Mouse (Mus musculus) embryonic facial prominence, embryonic 15.5 days (tissue): ENCODE data around the gene Papola. TPM values are rescaled to one million over a fixed set of nuclear protein-coding genes. Genes with fewer than 3 reads are reported as not detected.

Experiments used
- ATAC-seq: fragments of 200-750 bp; cut with Nextera tagmentation; 2 replicates; pipeline ENCODE4 v1.8.0; 2017; ENCODE audit warnings: low read depth, moderate TSS enrichment; ENCODE audit not compliant: insufficient number of reproducible peaks, low FRiP score, low TSS enrichment
- H3K27ac ChIP-seq: fragments of 300-500 bp; sonication (generic); replicated peaks from 2 replicates; pipeline ENCODE4 v1.5.1; 2015; ENCODE audit warnings: mild to moderate bottlenecking, inconsistent platforms
- H3K27me3 ChIP-seq: fragments of 300-500 bp; sonication (generic); 2 replicates; pipeline ENCODE4 v1.6.1; 2015; ENCODE audit warnings: inconsistent platforms
- H3K36me3 ChIP-seq: fragments of 300-500 bp; sonication (generic); 2 replicates; pipeline ENCODE4 v1.6.1; 2015; ENCODE audit warnings: mild to moderate bottlenecking, inconsistent platforms
- H3K4me1 ChIP-seq: fragments of 300-500 bp; sonication (generic); 2 replicates; pipeline ENCODE4 v1.6.1; 2015; ENCODE audit warnings: inconsistent platforms
- H3K4me2 ChIP-seq: fragments of 300-500 bp; sonication (generic); replicated peaks from 2 replicates; pipeline ENCODE4 v1.6.1; 2015; ENCODE audit warnings: mild to moderate bottlenecking, inconsistent platforms
- H3K4me3 ChIP-seq: fragments of 300-500 bp; sonication (generic); replicated peaks from 2 replicates; pipeline ENCODE4 v1.5.1; 2015; ENCODE audit warnings: mild to moderate bottlenecking, inconsistent platforms
- H3K9ac ChIP-seq: fragments of 300-500 bp; sonication (generic); 2 replicates; pipeline ENCODE4 v1.6.1; 2015; ENCODE audit warnings: inconsistent platforms
- H3K9me3 ChIP-seq: fragments of 300-500 bp; sonication (generic); replicated peaks from 2 replicates; pipeline ENCODE4 v1.6.1; 2016; ENCODE audit warnings: inconsistent platforms
- WGBS: fragments of 180-500 bp; shearing (Covaris S2); methylation state at CpG from one replicate; pipeline ENCODE4 v1.1.7; 2015; 5-methylcytosine and 5-hydroxymethylcytosine counted together
- polyA plus RNA-seq: library from polyadenylated mRNA; unstranded; fragments of >200 nt; fragmentation: Nextera tagmentation; extraction: Ambion mirVana; gene quantifications from 2 replicates; pipeline ENCODE4 v1.2.1, GENCODE M21; 2015

Gene Papola
- polyA plus RNA-seq, 1 experiment from 2014 or later: 186 TPM

GRCm38 (mm10) chr12:105806205-105806604, 21.7 kb downstream of the Papola start:
- ATAC-seq: no peak
- peaks cover 55% of the 10 kb centered on the region for H3K36me3 ChIP-seq

GRCm38 (mm10) chr12:105807416-105807815, 22.9 kb downstream of the Papola start:
- Histone ChIP-seq H3K4me1 (no peaks in the 10 kb centered on the region), H3K36me3 (peaks cover 65% of the 10 kb centered on the region), H3K27ac (no peak overlapping the region)

More at GRCm38 (mm10) chr12:105806205-105806604, 21.7 kb downstream of the Papola start:
- no peak overlapping the region for H3K27ac ChIP-seq
- H3K4me2 ChIP-seq: no peak overlapping the region
- H3K9ac ChIP-seq: no peak overlapping the region
- no peak overlapping the region for H3K4me3 ChIP-seq
- 98% methylated on average over 3 of the region's 3 CpGs for WGBS
- no peaks in the 10 kb centered on the region for H3K9me3 ChIP-seq
- no peaks in the 10 kb centered on the region for H3K4me1 ChIP-seq
- H3K27me3 ChIP-seq: no peaks in the 10 kb centered on the region

GRCm38 (mm10) chr12:105808945-105809344, 24.5 kb downstream of the Papola start:
- Histone ChIP-seq H3K4me3 (no peak overlapping the region), H3K4me1 (no peaks in the 10 kb centered on the region), H3K27ac (no peak overlapping the region), H3K9ac (no peak overlapping the region), H3K36me3 (peaks cover 66% of the 10 kb centered on the region), H3K4me2 (no peak overlapping the region), H3K27me3 (no peaks in the 10 kb centered on the region), H3K9me3 (no peaks in the 10 kb centered on the region)
- 38% methylated on average over 3 of the region's 3 CpGs for WGBS
- ATAC-seq: no peak

More at GRCm38 (mm10) chr12:105807416-105807815, 22.9 kb downstream of the Papola start:
- 93% methylated on average over 7 of the region's 7 CpGs for WGBS
- Histone ChIP-seq H3K27me3 (no peaks in the 10 kb centered on the region), H3K4me3 (no peak overlapping the region), H3K9me3 (no peaks in the 10 kb centered on the region), H3K4me2 (no peak overlapping the region), H3K9ac (no peak overlapping the region)
- no peak for ATAC-seq

GRCm38 (mm10) chr12:105810608-105811007, 26.1 kb downstream of the Papola start:
- WGBS: 92% methylated on average over 6 of the region's 6 CpGs
- Histone ChIP-seq H3K4me2 (no peak overlapping the region), H3K27me3 (no peaks in the 10 kb centered on the region), H3K27ac (no peak overlapping the region), H3K36me3 (peaks cover 63% of the 10 kb centered on the region), H3K4me1 (no peaks in the 10 kb centered on the region), H3K9me3 (no peaks in the 10 kb centered on the region), H3K4me3 (no peak overlapping the region), H3K9ac (no peak overlapping the region)
- no peak for ATAC-seq

- H3K4me2 ChIP-seq: no peak overlapping the region
- no peak overlapping the region for H3K27ac ChIP-seq
- no peak overlapping the region for H3K9ac ChIP-seq
- no peak for ATAC-seq
- no peaks in the 10 kb centered on the region for H3K9me3 ChIP-seq
- H3K4me3 ChIP-seq: no peak overlapping the region
- H3K36me3 ChIP-seq: peaks cover 51% of the 10 kb centered on the region
- WGBS: 74% methylated on average over 6 of the region's 6 CpGs
- H3K27me3 ChIP-seq: no peaks in the 10 kb centered on the region
- H3K4me1 ChIP-seq: no peaks in the 10 kb centered on the region
Measured at GRCm38 (mm10) chr12:105813957-105814356, 29.5 kb downstream of the Papola start.

GRCm38 (mm10) chr12:105823472-105823871, 39.0 kb downstream of the Papola start:
- H3K27ac ChIP-seq: no peak overlapping the region
- no peaks in the 10 kb centered on the region for H3K4me1 ChIP-seq
- no peaks in the 10 kb centered on the region for H3K27me3 ChIP-seq
- no peak overlapping the region for H3K4me3 ChIP-seq
- H3K9ac ChIP-seq: no peak overlapping the region
- no peak overlapping the region for H3K4me2 ChIP-seq
- peaks cover 81% of the 10 kb centered on the region for H3K36me3 ChIP-seq
- ATAC-seq: no peak
- no peaks in the 10 kb centered on the region for H3K9me3 ChIP-seq
- 82% methylated on average over 4 of the region's 4 CpGs for WGBS

GRCm38 (mm10) chr12:105824743-105825142, 40.2 kb downstream of the Papola start:
- peaks cover 83% of the 10 kb centered on the region for H3K36me3 ChIP-seq
- WGBS: 75% methylated on average over 8 of the region's 8 CpGs
- no peak overlapping the region for H3K9ac ChIP-seq
- H3K4me3 ChIP-seq: no peak overlapping the region
- H3K27me3 ChIP-seq: no peaks in the 10 kb centered on the region
- no peak overlapping the region for H3K4me2 ChIP-seq
- ATAC-seq: no peak
- H3K4me1 ChIP-seq: no peaks in the 10 kb centered on the region
- H3K27ac ChIP-seq: no peak overlapping the region
- no peaks in the 10 kb centered on the region for H3K9me3 ChIP-seq

GRCm38 (mm10) chr12:105825266-105825665, 40.8 kb downstream of the Papola start:
- H3K4me3 ChIP-seq: no peak overlapping the region
- H3K9ac ChIP-seq: no peak overlapping the region
- ATAC-seq: no peak
- H3K27me3 ChIP-seq: no peaks in the 10 kb centered on the region
- H3K9me3 ChIP-seq: no peaks in the 10 kb centered on the region
- no peaks in the 10 kb centered on the region for H3K4me1 ChIP-seq
- H3K4me2 ChIP-seq: no peak overlapping the region
- H3K27ac ChIP-seq: no peak overlapping the region
- WGBS: 91% methylated on average over 4 of the region's 4 CpGs
- H3K36me3 ChIP-seq: peaks cover 81% of the 10 kb centered on the region

- WGBS: 75% methylated on average over 6 of the region's 6 CpGs
- H3K36me3 ChIP-seq: peaks cover 80% of the 10 kb centered on the region
- no peak for ATAC-seq
Measured at GRCm38 (mm10) chr12:105832541-105832940, 48.0 kb downstream of the Papola start.

GRCm38 (mm10) chr12:105834926-105835325, 50.4 kb downstream of the Papola start:
- Histone ChIP-seq H3K4me3 (no peak overlapping the region), H3K9me3 (no peaks in the 10 kb centered on the region), H3K27ac (no peak overlapping the region), H3K4me2 (no peak overlapping the region), H3K9ac (no peak overlapping the region), H3K27me3 (no peaks in the 10 kb centered on the region), H3K4me1 (no peaks in the 10 kb centered on the region), H3K36me3 (peaks cover 64% of the 10 kb centered on the region)
- ATAC-seq: no peak
- WGBS: 62% methylated on average over 6 of the region's 6 CpGs

More at GRCm38 (mm10) chr12:105832541-105832940, 48.0 kb downstream of the Papola start:
- no peak overlapping the region for H3K4me2 ChIP-seq
- no peaks in the 10 kb centered on the region for H3K4me1 ChIP-seq
- H3K27me3 ChIP-seq: no peaks in the 10 kb centered on the region
- H3K9ac ChIP-seq: no peak overlapping the region
- no peak overlapping the region for H3K4me3 ChIP-seq
- no peak overlapping the region for H3K27ac ChIP-seq
- no peaks in the 10 kb centered on the region for H3K9me3 ChIP-seq

- Histone ChIP-seq H3K4me1 (no peaks in the 10 kb centered on the region), H3K4me3 (no peak overlapping the region), H3K9me3 (no peaks in the 10 kb centered on the region), H3K9ac (no peak overlapping the region), H3K27me3 (no peaks in the 10 kb centered on the region), H3K36me3 (peaks cover 64% of the 10 kb centered on the region), H3K27ac (no peak overlapping the region), H3K4me2 (no peak overlapping the region)
- ATAC-seq: no peak
- 44% methylated on average over 6 of the region's 6 CpGs for WGBS
Measured at GRCm38 (mm10) chr12:105835571-105835970, 51.1 kb downstream of the Papola start.

GRCm38 (mm10) chr12:105836196-105836595, 51.7 kb downstream of the Papola start:
- 69% methylated on average over 2 of the region's 2 CpGs for WGBS
- no peaks in the 10 kb centered on the region for H3K9me3 ChIP-seq
- no peak for ATAC-seq
- H3K27ac ChIP-seq: no peak overlapping the region
- no peaks in the 10 kb centered on the region for H3K27me3 ChIP-seq
- H3K4me3 ChIP-seq: no peak overlapping the region
- H3K36me3 ChIP-seq: peaks cover 64% of the 10 kb centered on the region
- no peak overlapping the region for H3K9ac ChIP-seq
- no peak overlapping the region for H3K4me2 ChIP-seq
- no peaks in the 10 kb centered on the region for H3K4me1 ChIP-seq
